Mouse (Mus musculus) midbrain, embryonic 11.5 days (tissue): ENCODE measurements around the gene Slc25a33. TPM values are rescaled to one million over a fixed set of nuclear protein-coding genes. Genes with fewer than 3 reads are reported as not detected.

Experiments
- ATAC-seq: fragments of 200-750 bp; cut with Nextera tagmentation; 2 replicates; pipeline ENCODE4 v1.8.0; 2017; ENCODE audit warnings: moderate TSS enrichment, moderate library complexity; ENCODE audit not compliant: low FRiP score
- DNase-seq: peaks from one replicate; pipeline ENCODE4 v3.0.0; 2015; ENCODE audit warnings: low spot score; ENCODE audit errors: missing footprints
- H3K27ac ChIP-seq: fragments of 300-500 bp; sonication (generic); 2 replicates; pipeline ENCODE4 v1.5.1; 2014; ENCODE audit warnings: low read depth, low read length
- H3K27me3 ChIP-seq: fragments of 300-500 bp; sonication (generic); 2 replicates; pipeline ENCODE4 v1.6.1; 2014; ENCODE audit warnings: mild to moderate bottlenecking, low read length, moderate library complexity, mixed read lengths; ENCODE audit not compliant: control insufficient read depth, insufficient read depth
- H3K36me3 ChIP-seq: fragments of 300-500 bp; sonication (generic); 2 replicates; pipeline ENCODE4 v1.6.1; 2014; ENCODE audit warnings: mild to moderate bottlenecking, low read length, moderate library complexity, mixed read lengths; ENCODE audit not compliant: control insufficient read depth, insufficient read depth
- H3K4me1 ChIP-seq: fragments of 300-500 bp; sonication (generic); 2 replicates; pipeline ENCODE4 v1.6.1; 2014; ENCODE audit warnings: low read length; ENCODE audit not compliant: control insufficient read depth, insufficient read depth
- H3K4me2 ChIP-seq: fragments of 300-500 bp; sonication (generic); 2 replicates; pipeline ENCODE4 v1.6.1; 2014; ENCODE audit warnings: mild to moderate bottlenecking, moderate library complexity
- H3K4me3 ChIP-seq: fragments of 300-500 bp; sonication (generic); 2 replicates; pipeline ENCODE4 v1.5.1; 2014; ENCODE audit warnings: low read depth, low read length
- H3K9ac ChIP-seq: fragments of 300-500 bp; sonication (generic); 2 replicates; pipeline ENCODE4 v1.6.1; 2014; ENCODE audit warnings: low read length
- H3K9me3 ChIP-seq: fragments of 300-500 bp; sonication (generic); 2 replicates; pipeline ENCODE4 v1.6.1; 2016; ENCODE audit warnings: low read length; ENCODE audit not compliant: control insufficient read depth
- WGBS: fragments of 180-500 bp; shearing (Covaris S2); extraction: QIAGEN DNeasy Blood & Tissue Kit; methylation state at CpG from one replicate; pipeline ENCODE4 v1.1.7; 2014; 5-methylcytosine and 5-hydroxymethylcytosine counted together
- microRNA-seq: library from miRNA; unstranded; fragments of <30 nt; microRNA quantifications from one replicate; pipeline ENCODE4, GENCODE M21; 2017
- polyA plus RNA-seq: library from polyadenylated mRNA; unstranded; fragments of >200 nt; fragmentation: Nextera tagmentation; extraction: Ambion mirVana; gene quantifications from 2 replicates; pipeline ENCODE4 v1.2.1, GENCODE M21; 2014

The Slc25a33 gene
- polyA plus RNA-seq, 1 experiment from 2014 or later: 21.4 TPM

- Histone ChIP-seq H3K27ac (no peak overlapping the region), H3K4me1 (peaks cover 4% of the 10 kb centered on the region; the same call in 1 of the 2 replicates), H3K27me3 (peaks cover 10% of the 10 kb centered on the region), H3K9ac (no peak overlapping the region), H3K36me3 (no peaks in the 10 kb centered on the region), H3K4me3 (no peak overlapping the region), H3K9me3 (no peaks in the 10 kb centered on the region), H3K4me2 (no peak overlapping the region)
- DNase-seq (no peak), ATAC-seq (no peak)
- 67% methylated on average over 18 of the region's 18 CpGs for WGBS
Measured at GRCm38 (mm10) chr4:149701426-149702209, 72.5 kb downstream of the Slc25a33 start.

- Histone ChIP-seq H3K9ac (no peak overlapping the region), H3K4me1 (peaks cover 4% of the 10 kb centered on the region; the same call in 1 of the 2 replicates), H3K36me3 (no peaks in the 10 kb centered on the region), H3K4me3 (no peak overlapping the region), H3K9me3 (no peaks in the 10 kb centered on the region), H3K27ac (no peak overlapping the region), H3K27me3 (peaks cover 12% of the 10 kb centered on the region), H3K4me2 (no peak overlapping the region)
- 83% methylated on average over 4 of the region's 4 CpGs for WGBS
- ATAC-seq: no peak
- no peak for DNase-seq
Measured at GRCm38 (mm10) chr4:149699953-149700352, 74.1 kb downstream of the Slc25a33 start.

- peaks cover 12% of the 10 kb centered on the region for H3K27me3 ChIP-seq
- peaks cover 4% of the 10 kb centered on the region; the same call in 1 of the 2 replicates for H3K4me1 ChIP-seq
- no peak overlapping the region for H3K27ac ChIP-seq
- peak overlapping the region; percentile 63 for H3K9ac ChIP-seq
- peak; percentile 95 for DNase-seq
- under 1% methylated on average over 35 of the region's 35 CpGs for WGBS
- no peaks in the 10 kb centered on the region for H3K9me3 ChIP-seq
- ATAC-seq: peak; percentile 87
- H3K4me3 ChIP-seq: peak overlapping the region; percentile 40
- peak overlapping the region; percentile 71 for H3K4me2 ChIP-seq
- no peaks in the 10 kb centered on the region for H3K36me3 ChIP-seq
Measured at GRCm38 (mm10) chr4:149698197-149698821, 75.8 kb downstream of the Slc25a33 start.

GRCm38 (mm10) chr4:149697506-149698196 is 76.4 kb downstream of the Slc25a33 start:
- Histone ChIP-seq H3K27ac (no peak overlapping the region), H3K9me3 (no peaks in the 10 kb centered on the region), H3K4me2 (peak overlapping the region; percentile 71), H3K4me3 (peak overlapping the region; percentile 40), H3K4me1 (peaks cover 4% of the 10 kb centered on the region; the same call in 1 of the 2 replicates), H3K27me3 (peaks cover 12% of the 10 kb centered on the region), H3K9ac (peak overlapping the region; percentile 63), H3K36me3 (no peaks in the 10 kb centered on the region)
- DNase-seq: no peak
- ATAC-seq: no peak; the same call in 1 of the 2 replicates
- WGBS: 18% methylated on average over 15 of the region's 15 CpGs

GRCm38 (mm10) chr4:149696189-149696971 is 77.7 kb downstream of the Slc25a33 start:
- peaks cover 12% of the 10 kb centered on the region for H3K27me3 ChIP-seq
- no peak overlapping the region for H3K9ac ChIP-seq
- DNase-seq: peak; percentile 81
- no peaks in the 10 kb centered on the region for H3K36me3 ChIP-seq
- 36% methylated on average over 16 of the region's 16 CpGs for WGBS
- no peaks in the 10 kb centered on the region for H3K9me3 ChIP-seq
- no peak overlapping the region for H3K4me3 ChIP-seq
- no peak overlapping the region for H3K4me2 ChIP-seq
- H3K4me1 ChIP-seq: peaks cover 4% of the 10 kb centered on the region; the same call in 1 of the 2 replicates
- no peak overlapping the region for H3K27ac ChIP-seq
- ATAC-seq: no peak

Small RNA genes within 50 kb of the gene (microRNA-seq; reads per million reads assigned to microRNA genes)
- gene Gm47301: not detected

Other genes with a start within 250 kb of the Slc25a33 start
- gene Clstn1, start 187.8 kb downstream of the Slc25a33 start, polyA plus RNA-seq: 34.3 and 41.8 TPM in 2 replicates
- 7.8 and 8.7 TPM in 2 replicates for gene Pik3cd, start 71.7 kb downstream of the Slc25a33 start, polyA plus RNA-seq
- 15.8 and 18.4 TPM in 2 replicates for gene Tmem201, start 36.2 kb downstream of the Slc25a33 start, polyA plus RNA-seq
- 6.3 and 7.5 TPM in 2 replicates for gene Spsb1, start 180.8 kb upstream of the Slc25a33 start, polyA plus RNA-seq
- 1.7 and 2.4 TPM in 2 replicates for gene H6pd, start 234.7 kb upstream of the Slc25a33 start, polyA plus RNA-seq